Mouse (Mus musculus) right cerebral cortex, postnatal 25 days (tissue): ENCODE data around the gene Tchp.

Source experiments
- DNase-seq: peaks from one replicate; pipeline ENCODE4 v3.0.0; 2022

The Tchp gene

DNA sequence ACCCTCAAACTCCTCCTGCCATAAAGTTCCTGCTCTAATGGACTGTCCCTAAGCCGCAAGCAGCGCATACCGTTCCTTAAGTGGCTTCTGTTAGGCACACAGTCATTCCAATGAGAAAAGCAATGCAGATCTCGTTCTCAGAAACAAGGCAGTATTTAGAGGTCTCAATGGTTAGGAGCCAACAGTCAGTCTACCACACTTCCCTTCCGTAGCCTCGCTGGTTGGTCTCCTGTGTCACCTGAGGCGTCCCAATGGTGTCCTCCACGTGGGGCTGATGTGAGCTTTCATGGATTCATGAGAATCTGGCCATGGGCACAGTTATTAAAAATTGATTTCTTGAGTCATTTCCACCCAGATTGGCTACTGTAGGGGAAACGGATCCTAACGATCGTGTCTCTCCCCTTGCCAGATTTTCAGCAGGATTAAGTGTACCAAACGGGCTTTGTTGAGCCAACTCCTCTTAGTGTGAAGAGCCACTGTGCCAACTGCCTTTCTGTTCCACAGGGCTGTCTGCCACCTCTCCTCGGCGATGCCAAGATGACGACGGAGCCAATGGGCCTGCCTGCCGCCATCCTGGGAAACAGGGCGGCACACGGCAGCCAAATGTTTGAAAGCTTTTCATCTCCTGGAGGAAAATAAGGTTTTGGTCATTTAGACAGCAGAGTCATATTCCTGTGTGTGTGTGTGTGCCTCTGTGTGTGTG, 9.4 kb upstream of the Tchp start:
- peak; percentile 66 for DNase-seq

DNA sequence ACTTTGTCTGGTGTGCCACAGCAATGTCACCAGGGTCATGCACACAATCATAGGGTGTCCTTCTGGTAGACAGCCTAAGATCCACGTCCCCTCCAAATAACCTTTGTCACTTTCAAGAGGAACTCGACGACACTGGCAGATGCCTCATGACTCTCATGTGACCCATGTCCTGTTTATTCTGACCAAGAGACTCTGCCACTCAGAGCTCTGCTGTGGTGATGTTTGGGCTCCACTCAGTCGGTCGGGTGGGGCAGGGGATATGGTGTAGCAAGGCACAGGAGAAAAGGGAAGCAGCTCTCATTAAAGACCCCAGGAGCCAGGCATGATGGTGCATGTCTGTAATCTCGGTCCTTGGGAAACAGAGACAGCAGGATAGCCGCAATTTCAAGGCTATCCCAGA, 8.5 kb upstream of the Tchp start:
- DNase-seq, result no peak

DNA sequence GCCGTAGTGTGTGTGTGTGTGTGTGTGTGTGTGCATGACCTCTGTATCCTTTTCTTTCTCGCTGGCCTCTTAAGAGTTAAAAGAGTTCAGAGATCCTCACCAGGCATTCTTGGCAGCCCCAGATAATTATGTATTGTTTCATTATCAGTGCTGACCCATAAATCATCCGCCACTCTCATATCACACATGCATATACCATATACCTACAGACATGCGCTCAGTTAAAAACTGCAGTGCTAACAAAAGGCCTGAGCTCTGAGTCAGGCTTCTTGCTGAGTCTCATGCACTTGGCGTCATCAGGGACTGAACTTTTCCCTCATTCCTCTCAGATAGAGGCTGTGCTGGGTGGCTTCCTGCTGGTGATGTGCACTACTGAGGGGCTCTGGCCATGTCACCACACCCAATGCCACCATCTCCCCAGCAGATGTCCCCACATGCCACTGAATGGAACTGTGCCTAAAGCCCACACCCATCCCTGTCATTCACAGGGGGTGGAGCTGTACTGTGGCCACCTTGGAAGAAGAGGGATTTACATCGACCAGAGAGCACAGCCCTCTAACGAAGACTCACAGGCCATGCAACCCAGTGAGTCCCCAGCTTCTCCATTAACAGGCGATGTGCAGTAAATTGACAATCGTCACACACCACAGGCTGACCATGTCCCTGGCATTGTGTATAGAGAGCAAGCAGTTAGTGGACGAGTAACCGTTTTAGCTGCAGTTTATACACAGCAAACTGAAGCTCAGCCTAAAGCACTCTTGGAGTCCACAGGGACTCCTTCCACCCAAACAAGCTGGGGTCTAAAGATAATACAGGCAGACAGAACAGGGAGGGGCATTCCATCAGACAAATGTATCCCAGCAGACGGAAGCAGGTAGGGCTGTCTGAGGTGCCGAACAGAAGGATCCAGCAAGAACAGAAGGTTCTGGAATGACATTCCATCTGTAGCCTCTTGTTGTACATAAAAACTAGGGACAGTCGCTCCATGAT, 4.9 kb upstream of the Tchp start:
- DNase-seq, result no peak

GRCm38 (mm10) chr5:114708491-114708890, 931 bp downstream of the Tchp start:
- no peak for DNase-seq

DNA sequence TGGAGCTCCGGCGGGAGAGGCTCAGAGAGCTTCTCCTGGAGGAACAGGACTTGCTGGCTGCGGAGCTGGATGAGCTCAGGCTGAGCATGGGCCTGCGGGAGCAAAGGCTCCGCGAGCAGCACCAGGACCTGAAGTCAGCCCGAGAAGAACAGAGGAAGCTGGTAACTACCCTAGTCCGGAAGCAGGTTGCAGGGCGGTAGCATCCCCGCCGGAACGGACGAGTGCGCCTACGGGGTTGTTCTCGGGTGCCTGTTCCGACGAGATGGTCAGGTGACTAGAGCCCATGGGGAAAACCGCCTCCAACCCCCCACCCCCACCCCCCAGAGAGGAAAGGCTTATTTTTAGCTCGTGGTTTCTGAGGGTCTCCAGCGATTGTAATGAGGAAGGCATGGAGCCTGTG, 1.8 kb downstream of the Tchp start:
- no peak for DNase-seq

DNA sequence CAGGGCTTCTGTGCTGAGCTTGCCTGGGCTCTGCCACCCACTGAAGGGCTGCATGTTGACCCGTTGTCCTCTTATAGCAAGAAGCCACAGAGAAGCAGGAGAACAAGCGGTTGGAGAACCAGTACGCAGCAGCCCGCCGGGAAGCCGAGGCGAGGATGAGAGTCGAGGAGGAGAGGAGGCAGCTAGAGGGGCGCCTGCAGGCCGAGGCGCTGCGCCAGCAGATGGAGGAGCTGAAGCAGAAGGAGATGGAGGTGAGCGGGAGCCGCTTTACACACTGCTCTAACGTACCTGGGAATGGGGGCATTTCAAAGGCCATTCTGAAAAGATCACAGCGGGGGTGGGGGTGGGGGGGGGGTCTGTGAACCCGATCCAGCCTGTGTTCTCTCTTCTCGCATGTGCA, 7.0 kb downstream of the Tchp start:
- DNase-seq, result no peak

DNA sequence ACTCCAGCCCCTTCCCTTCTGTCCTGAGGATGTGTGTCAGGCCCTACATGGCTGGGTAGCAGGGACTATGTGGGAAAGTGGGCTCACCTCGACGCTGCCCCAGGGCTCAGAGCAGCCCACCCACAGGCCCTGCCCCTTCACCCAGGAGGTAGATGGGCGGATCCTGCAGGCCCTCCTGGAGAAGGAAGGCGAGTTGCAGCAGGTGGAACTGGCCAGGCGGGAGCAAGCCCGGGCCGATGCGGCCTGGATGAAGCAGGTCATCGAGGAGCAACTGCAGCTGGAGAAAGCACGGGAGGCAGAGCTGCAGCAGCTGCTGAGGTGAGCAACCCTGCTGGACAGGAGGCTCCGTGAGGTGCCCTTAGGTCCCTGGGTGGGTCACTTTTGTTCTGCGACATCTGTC, 9.7 kb downstream of the Tchp start:
- DNase-seq, result no peak

DNA sequence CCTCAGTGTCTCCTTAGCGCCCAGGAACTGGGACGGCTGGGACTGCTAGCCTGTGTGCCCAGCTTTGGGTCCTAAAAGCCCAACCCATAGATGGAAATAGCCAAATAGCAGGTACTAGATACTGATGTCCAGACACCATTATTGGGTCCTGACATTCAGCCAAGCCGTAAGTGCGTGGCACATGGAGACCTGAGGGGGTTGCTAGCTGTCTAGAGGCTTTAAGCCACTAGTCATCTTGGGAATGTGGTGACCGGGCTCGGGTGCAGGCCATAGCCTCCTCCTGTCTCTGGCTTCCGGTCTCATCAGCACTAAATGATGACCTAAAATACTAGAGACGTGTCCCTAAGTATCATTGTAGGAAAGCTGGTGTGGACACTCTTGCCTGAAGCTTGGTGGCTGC, 10.4 kb downstream of the Tchp start:
- DNase-seq, result no peak

DNA sequence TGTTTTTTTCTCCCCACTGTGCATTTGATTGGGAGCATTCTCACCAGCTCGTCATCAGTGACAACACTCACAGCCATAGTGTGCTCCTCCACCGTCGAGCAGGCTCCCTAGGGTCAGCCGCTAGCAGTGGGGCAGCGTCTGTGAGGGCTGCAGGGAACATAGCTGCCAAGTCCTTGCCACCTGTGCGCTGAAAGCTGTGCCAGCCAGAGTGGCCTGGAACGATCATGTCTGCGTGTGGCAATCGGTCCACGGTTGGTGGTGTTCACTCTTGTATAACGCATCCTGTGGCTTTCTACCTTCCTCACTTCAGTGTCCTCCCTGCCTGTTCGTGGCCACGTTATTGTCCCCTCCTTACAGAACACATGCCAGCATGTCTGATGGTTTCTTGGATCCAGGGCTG, 10.9 kb downstream of the Tchp start:
- DNase-seq, result no peak

- no peak for DNase-seq
Observed at GRCm38 (mm10) chr5:114719003-114719927, 11.7 kb downstream of the Tchp start.

DNA sequence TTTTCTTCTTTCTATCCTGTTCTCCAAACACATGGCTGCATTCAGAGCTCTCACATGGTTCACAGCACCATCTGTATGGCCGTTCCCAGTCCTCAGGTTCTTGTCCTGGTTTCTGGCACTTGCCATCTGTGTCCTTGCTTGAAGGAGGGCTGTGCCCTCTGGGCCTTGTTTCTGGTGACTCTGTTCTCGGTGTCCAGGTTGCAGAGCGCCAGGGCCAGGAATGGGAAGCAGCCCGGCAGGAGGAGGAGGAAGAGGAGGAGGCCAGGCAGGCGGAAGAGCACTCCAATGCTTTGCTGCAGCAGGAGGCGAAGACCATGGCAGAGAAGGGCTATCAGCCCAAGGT, 12.3 kb downstream of the Tchp start:
- no peak for DNase-seq

DNA sequence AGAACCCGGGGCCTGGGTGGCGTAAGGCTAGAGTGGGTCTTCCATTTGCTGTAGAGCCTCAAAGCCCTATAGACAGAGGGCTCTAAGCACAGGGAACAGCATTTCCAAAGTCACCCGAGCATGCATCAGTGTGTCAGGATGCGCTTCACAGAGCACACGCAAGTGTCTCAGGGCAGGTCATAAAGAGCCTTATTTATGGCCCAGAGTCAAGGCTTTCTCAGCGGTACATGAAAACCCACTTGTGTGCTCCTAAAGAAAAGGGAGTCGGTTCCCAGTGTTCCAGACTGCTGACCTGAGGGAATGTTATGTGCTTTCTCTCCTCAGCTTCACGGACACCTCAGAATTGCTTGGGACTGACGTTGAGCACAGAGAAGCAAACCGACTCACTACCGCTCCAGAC, 13.2 kb downstream of the Tchp start:
- no peak for DNase-seq

DNA sequence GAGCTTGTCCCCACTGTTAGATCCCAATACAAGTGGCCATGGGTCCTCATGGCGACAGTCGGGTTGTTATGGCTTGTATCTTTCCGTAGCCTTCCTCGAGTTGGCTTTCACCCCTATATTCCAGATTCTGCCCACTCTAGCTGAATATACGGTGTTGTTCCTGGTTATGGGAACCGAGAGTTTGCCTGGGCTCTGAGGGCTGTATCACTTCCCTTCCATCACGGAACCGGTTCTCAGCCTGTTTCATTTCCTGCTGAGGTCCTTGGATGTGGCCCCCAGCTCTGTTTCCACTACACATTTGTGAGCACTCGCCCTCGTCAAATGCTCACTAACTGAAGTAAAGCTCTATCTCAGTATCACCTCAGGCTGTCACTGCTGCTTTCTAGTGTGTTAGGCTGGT, 14.4 kb downstream of the Tchp start:
- no peak for DNase-seq

DNA sequence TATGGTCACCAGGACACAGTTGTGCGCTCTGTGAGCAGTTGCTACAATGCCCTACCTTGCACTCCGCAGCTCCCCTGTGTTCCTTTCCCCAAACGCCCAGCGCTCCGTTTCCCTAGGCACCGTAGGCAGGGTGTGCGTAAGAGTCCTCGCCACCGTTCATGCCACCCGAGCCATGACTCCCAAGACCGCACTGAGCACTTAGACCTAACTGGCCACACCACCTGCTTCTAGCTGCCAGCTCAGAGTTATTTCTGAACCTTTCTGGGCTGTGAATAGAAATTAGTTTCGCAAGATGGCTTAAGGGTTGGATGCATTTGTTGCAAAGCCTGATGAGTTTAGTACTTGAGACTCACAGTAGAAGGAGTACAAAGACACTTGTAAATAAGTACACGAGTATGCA, 15.3 kb downstream of the Tchp start:
- no peak for DNase-seq

DNA sequence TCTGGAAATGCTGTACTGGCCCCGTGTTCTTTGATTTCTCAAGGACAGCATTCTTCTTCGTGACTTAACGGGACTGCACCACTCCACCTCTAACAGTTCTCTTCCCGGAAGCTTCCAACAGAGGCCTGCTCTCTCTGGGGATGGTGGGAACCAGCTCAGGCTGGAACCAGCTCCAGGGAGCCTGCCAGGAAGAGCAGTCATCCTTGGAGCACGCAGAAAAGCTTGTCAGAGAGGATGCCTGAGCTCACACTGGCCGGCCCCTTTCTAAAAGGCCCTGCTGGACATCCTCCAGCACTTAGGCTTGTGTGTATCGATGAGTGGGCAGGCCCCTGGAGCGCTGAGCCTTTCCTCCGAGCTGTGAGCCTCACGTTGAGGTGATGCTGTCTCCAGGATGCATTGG, 20.6 kb downstream of the Tchp start:
- DNase-seq, result no peak

- no peak for DNase-seq
Observed at GRCm38 (mm10) chr5:114730129-114730528, 22.6 kb downstream of the Tchp start.

DNA sequence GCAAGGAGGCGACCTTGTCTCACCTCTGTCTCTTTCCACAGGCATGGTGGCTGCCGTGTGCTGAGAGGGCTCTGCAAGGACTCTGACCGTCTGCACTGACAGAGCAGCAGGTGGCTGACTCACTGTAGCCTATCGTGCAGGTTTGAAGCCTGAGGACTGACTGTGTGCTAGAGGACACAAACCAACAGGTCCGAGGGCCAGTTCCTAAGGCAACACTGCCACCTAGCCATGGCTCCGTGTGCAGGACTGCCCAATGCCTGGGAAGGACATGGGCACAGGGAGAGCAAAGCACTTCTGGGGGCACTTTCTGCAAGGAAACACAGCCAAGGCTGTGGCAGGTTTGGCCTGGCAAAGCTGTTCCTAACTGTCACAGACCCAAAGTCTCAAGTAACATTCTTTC, 23.9 kb downstream of the Tchp start:
- DNase-seq, result no peak

GRCm38 (mm10) chr5:114731969-114732368, 24.4 kb downstream of the Tchp start:
- DNase-seq, result no peak

DNA sequence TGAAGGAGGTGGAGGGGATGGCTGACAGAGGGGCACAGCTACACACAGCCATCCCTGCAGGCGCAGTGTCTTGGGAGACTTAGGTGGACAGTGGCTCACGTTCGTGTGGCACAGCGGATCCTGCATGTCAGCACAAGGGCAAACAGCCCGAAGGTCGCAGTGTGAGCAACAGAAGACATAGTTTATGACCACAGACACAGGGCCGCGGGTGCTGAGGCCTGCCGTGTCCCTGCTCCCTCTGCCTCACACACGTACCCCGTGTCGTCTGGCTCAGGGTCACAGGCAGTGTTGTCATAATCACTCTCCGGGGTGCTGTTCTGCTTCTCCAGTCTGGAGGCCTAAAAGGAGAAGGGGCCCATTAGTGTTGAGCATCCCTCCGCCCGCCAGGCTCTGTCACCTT, 26.0 kb downstream of the Tchp start:
- DNase-seq, result no peak

DNA sequence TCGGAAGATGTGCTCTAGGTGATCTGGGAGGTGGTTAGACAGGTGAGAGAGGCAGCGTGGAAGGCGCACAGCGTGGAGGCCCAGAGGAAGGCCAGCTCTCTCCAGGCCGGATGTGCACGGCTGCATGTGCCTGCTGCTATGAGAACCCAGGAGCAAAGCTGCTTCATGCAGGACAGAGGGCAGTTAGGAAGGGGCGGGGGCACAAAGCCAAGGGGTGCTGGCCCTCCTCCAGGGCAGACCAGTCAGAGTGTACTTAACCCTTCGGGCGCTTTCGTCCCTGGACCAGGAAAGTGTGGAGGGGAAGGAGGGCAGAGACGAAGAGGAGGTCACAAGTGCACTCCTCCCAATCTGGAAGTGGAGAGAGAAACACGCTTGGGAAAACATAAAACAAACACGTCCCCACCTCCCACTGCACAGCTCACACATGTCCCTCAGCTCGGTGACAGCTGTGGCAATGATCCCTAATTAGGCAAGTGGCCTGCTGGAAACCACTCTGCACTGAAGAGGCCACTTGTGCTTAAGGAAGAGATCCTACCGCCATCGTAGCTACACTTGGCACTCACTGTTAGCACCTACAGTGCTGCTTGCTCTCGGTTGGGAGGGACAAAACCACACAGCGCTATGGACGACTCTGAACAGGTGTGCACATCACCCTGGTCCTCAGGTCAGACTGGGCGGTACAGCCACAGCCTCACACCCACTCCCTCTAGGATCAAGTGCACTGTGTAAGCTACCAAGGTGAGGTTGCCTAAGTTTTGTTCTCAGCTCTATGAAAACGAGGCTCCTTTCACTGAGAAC, 29.7 kb downstream of the Tchp start:
- no peak for DNase-seq

DNA sequence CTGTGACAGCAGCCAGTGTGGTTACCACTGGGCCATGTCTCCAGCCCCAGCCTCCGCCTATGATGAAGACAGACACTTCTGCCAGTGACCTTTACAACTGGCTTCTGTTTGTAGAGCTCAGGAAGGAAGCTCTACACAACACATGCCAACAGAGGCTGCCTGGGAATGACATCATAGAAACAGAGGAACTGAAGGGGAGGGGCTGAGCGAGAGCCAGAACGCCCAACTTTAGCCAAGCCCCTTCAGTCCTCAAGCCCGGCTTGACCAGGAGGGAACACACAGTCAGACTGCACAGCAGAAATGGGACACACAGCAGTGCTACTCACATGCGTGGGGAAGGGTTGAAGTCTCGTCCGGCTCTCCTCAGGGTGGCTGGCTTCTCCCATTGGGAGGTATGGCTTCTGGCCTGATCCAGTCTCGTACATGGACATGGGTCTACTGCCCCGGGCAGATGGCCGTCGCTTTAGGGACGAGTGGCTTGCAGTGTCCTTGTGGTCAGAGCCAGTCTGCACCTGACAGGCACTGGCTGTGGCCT, 31.2 kb downstream of the Tchp start:
- no peak for DNase-seq

GRCm38 (mm10) chr5:114740595-114740994, 33.0 kb downstream of the Tchp start:
- DNase-seq, result no peak
